Mouse (Mus musculus) kidney, postnatal 0 days (tissue): Measurements from ENCODE around the gene Rassf8. TPM values are rescaled to one million over a fixed set of nuclear protein-coding genes. Genes with fewer than 3 reads are reported as not detected.
A peak's percentile ranks its signal among the peaks of the same experiment; 100 is the strongest.

Experiments used
- ATAC-seq: fragments of 200-750 bp; cut with Nextera tagmentation; replicated peaks from 2 replicates; pipeline ENCODE4 v1.8.0; 2017; ENCODE audit warnings: low read depth, moderate number of reproducible peaks, moderate TSS enrichment, moderate library complexity; ENCODE audit not compliant: low FRiP score
- DNase-seq: peaks from one replicate; pipeline ENCODE4 v3.0.0-alpha.2; 2016; ENCODE audit warnings: low spot score
- H3K27ac ChIP-seq: fragments of 300-500 bp; sonication (generic); 2 replicates; pipeline ENCODE4 v1.5.1; 2014; ENCODE audit warnings: mild to moderate bottlenecking
- H3K27me3 ChIP-seq: fragments of 300-500 bp; sonication (generic); 2 replicates; pipeline ENCODE4 v1.6.1; 2014; ENCODE audit warnings: low read length, mixed read lengths; ENCODE audit not compliant: insufficient read depth
- H3K36me3 ChIP-seq: fragments of 300-500 bp; sonication (generic); 2 replicates; pipeline ENCODE4 v1.6.1; 2014; ENCODE audit warnings: low read length, mixed read lengths; ENCODE audit not compliant: insufficient read depth
- H3K4me1 ChIP-seq: fragments of 300-500 bp; sonication (generic); replicated peaks from 2 replicates; pipeline ENCODE4 v1.6.1; 2014; ENCODE audit warnings: antibody characterized with exemption, low read length, mixed read lengths; ENCODE audit not compliant: insufficient read depth
- H3K4me2 ChIP-seq: fragments of 300-500 bp; sonication (generic); 2 replicates; pipeline ENCODE4 v1.6.1; 2014; ENCODE audit warnings: mild to moderate bottlenecking, low read length, moderate library complexity, mixed read lengths
- H3K4me3 ChIP-seq: fragments of 300-500 bp; sonication (generic); replicated peaks from 2 replicates; pipeline ENCODE4 v1.5.1; 2014; ENCODE audit warnings: low read depth, low read length
- H3K9ac ChIP-seq: fragments of 300-500 bp; sonication (generic); 2 replicates; pipeline ENCODE4 v1.6.1; 2014; ENCODE audit warnings: low read depth, low read length
- H3K9me3 ChIP-seq: fragments of 300-500 bp; sonication (generic); replicated peaks from 2 replicates; pipeline ENCODE4 v1.6.1; 2016; ENCODE audit warnings: low read length, inconsistent platforms, mixed read lengths
- CTCF ChIP-seq: IDR thresholded peaks from 2 replicates; pipeline ENCODE4 v1.5.1; 2016; ENCODE audit warnings: antibody characterized with exemption, low read depth, mild to moderate bottlenecking, moderate library complexity
- WGBS: fragments of 180-500 bp; shearing (Covaris S2); extraction: QIAGEN DNeasy Blood & Tissue Kit; methylation state at CpG from one replicate; pipeline ENCODE4 v1.1.7; 2014; 5-methylcytosine and 5-hydroxymethylcytosine counted together
- polyA plus RNA-seq: library from polyadenylated mRNA; unstranded; fragments of >200 nt; fragmentation: Nextera tagmentation; extraction: Ambion mirVana; gene quantifications from 2 replicates; pipeline ENCODE4 v1.2.1, GENCODE M21; 2015

Rassf8 gene
- polyA plus RNA-seq, result 10.3 and 11.0 TPM in 2 replicates

DNA sequence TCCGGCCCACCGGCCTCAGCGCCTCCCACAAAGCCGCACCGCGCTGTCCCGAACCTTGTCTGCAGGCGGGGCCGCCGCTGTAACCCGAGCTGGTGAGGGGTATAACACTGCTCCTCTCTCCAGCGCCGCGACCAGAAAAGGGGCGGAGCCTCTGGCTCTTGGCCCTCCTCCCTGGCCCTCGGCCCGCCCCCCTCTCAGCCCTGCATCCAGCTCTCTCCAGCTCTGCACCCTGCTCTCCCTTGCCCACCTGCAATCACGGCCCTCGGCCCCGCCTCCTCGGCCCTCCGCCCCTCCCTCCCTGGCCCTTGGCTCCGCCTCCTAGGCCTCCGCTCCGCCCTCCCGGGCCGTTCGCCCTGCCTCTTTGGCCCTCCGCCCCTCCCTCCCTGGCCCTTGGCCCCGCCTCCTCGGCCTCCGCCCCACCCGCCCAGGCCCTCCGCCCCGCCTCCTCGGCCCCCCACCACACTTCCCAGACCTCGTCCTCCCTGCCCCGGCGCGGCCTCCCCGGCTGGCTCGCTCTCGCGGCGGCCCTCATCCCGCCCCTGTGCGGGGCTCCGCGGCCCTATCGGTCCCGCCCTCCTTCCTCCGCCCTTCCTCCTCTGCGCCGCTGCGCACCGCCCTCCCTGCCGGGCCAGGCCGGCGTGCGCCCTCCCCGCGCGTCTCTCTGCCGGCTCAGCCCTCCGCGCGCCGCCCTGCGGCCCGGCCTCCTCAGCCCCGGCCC is at the start of gene Rassf8:
TSS of gene Rassf8 (plus strand) at position 617 of the 718 bp plus-strand sequence.
- TF ChIP-seq CTCF, result no peak

DNA sequence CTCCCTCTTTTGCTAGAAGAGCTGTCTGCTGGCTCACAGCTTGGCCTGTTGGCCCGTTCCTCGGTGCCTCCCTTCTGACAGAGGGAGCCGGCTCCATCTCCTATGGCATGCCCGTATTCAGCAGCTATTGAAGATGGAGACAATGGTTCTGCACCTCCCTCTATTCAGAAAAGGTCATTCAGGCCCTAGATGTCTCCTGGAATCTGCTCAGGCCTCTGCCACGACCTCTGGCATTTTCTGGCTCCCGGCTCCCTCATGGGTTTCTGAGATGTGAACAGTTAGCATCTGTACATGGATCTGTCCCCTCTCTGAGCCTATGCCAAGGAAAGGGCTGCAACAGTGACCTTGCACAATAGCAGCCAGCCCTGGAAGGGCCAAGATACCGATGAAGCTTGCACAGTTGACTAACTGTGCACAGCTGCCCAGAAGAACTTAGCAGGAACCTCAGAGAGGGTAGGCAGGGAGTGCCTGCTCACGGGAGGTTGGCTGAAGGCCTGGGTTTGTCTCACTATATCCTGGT is 45.5 kb upstream of the Rassf8 start:
- Histone ChIP-seq H3K4me1 (no peaks in the 10 kb centered on the region), H3K9ac (no peak overlapping the region), H3K36me3 (no peaks in the 10 kb centered on the region), H3K4me3 (no peak overlapping the region), H3K27ac (no peak overlapping the region), H3K9me3 (no peaks in the 10 kb centered on the region), H3K27me3 (no peaks in the 10 kb centered on the region), H3K4me2 (no peak overlapping the region)
- TF ChIP-seq CTCF, result no peak
- DNase-seq, result no peak
- WGBS, result 62% methylated on average over 8 of the region's 8 CpGs
- no peak for ATAC-seq

More for the DNA sequence above, at the start of gene Rassf8:
- ATAC-seq (peak; percentile 95), DNase-seq (peak; percentile 96)
- Histone ChIP-seq H3K4me3 (peak within 1 kb of the TSS; percentile 81), H3K27me3 (no peaks in the 10 kb centered on the region), H3K4me2 (peak within 1 kb of the TSS; percentile 57), H3K9me3 (no peaks in the 10 kb centered on the region), H3K4me1 (peaks cover 3% of the 10 kb centered on the region; the same call in 1 of the 2 replicates), H3K27ac (peak within 1 kb of the TSS; percentile 98), H3K9ac (peak within 1 kb of the TSS; percentile 96), H3K36me3 (no peaks in the 10 kb centered on the region)
- 1% methylated on average over 66 of the region's 71 CpGs for WGBS

- no peak for DNase-seq
- H3K9me3 ChIP-seq, result no peaks in the 10 kb centered on the region
- TF ChIP-seq CTCF, result no peak
- no peaks in the 10 kb centered on the region for H3K27me3 ChIP-seq
- H3K36me3 ChIP-seq, result no peaks in the 10 kb centered on the region
- H3K9ac ChIP-seq, result no peak overlapping the region
- 82% methylated on average over 6 of the region's 6 CpGs for WGBS
- no peak for ATAC-seq
- H3K4me3 ChIP-seq, result no peak overlapping the region
- H3K4me1 ChIP-seq, result no peaks in the 10 kb centered on the region
- H3K4me2 ChIP-seq, result no peak overlapping the region
- H3K27ac ChIP-seq, result no peak overlapping the region
Observed at GRCm38 (mm10) chr6:145703667-145704066, 42.9 kb upstream of the Rassf8 start.

DNA sequence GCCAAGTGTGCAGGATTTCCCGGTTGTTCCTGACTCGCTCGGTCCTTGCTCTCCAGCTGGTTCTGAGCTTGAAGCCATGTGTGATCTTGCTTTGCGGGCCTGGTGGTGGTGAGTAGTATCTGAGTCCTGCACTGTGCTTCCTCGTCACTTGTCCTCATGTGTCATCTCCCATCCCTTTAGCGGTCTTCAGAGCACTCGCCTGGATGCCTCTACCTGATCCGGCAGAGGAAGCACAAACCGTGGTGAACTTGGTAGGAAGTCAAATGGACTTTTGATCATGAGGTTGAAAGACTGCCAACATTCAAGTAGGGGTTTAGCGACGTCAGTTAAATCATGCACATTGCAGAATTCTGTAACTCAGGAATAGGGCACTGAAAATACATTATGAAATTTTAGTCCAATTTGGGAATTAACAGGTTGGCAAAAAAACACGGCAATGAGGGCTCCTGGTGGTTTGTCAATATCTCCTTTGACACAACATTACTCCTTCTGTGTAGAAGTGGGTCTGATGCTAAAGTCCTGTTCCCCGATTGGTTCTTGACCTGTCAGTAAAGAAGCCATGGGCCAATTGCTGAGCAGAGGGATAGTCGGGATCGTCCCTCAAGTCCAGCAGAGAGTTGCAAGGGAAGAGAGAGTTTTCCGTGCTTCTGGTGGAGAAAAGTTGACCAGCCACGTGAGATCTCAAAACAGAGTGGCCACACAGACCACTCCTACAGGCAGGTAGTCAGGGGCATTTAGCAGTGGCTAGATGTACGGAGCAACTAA is 36.4 kb upstream of the Rassf8 start:
- H3K9me3 ChIP-seq, result no peaks in the 10 kb centered on the region
- no peak for DNase-seq
- no peaks in the 10 kb centered on the region for H3K36me3 ChIP-seq
- no peaks in the 10 kb centered on the region for H3K4me1 ChIP-seq
- H3K4me3 ChIP-seq, result no peak overlapping the region
- TF ChIP-seq CTCF, result no peak
- no peaks in the 10 kb centered on the region for H3K27me3 ChIP-seq
- H3K4me2 ChIP-seq, result no peak overlapping the region
- 84% methylated on average over 18 of the region's 18 CpGs for WGBS
- ATAC-seq, result no peak
- no peak overlapping the region for H3K9ac ChIP-seq
- H3K27ac ChIP-seq, result no peak overlapping the region

DNA sequence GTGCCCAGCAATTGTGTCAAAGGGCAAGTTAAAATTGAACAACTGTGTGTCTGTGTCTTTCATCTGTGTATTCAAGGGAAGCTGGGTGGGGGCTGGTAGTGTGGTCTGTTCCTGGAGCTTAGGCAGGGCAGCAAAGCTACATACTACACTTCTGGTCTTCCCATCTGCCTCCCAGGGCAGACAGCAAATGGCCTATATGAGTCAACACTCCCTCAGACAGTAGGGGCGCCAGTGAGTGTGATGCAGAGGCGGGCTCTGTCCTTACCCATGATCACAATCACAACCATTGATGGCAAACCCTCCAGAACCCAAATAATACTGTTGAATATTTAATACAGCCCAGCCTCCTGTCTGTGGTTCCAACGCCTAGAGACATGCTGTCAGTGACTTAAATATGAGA is 35.8 kb upstream of the Rassf8 start:
- Histone ChIP-seq H3K27me3 (no peaks in the 10 kb centered on the region), H3K9me3 (no peaks in the 10 kb centered on the region), H3K4me3 (no peak overlapping the region), H3K27ac (no peak overlapping the region), H3K4me1 (no peaks in the 10 kb centered on the region), H3K4me2 (no peak overlapping the region), H3K36me3 (no peaks in the 10 kb centered on the region), H3K9ac (no peak overlapping the region)
- no peak for DNase-seq
- peak; percentile 6; the same call in 1 of the 2 replicates for TF ChIP-seq CTCF
- ATAC-seq, result no peak
- WGBS, result 91% methylated on average over 3 of the region's 3 CpGs

DNA sequence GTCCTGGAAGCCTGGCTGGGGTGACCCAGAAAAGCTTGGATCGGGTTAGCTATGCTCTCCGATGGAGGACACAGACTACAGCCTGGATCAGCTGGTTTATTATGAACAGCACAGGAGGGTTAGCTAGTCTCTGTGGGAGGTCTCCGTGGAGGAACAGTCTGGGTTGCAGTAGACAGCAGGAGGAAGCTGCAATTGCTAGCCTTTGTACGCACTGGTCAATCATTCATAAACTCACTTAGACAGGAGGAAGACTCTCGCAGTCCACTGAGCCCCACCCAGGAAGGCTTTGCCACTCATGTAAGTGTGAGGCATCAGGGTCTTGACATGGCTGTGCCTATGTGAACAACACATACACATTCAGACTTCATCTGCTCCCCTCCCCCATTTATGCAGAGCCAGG is 35.2 kb upstream of the Rassf8 start:
- DNase-seq (peak; percentile 29), ATAC-seq (peak; percentile 64)
- Histone ChIP-seq H3K4me1 (no peaks in the 10 kb centered on the region), H3K9me3 (no peaks in the 10 kb centered on the region), H3K4me3 (no peak overlapping the region), H3K27ac (no peak overlapping the region), H3K27me3 (no peaks in the 10 kb centered on the region), H3K36me3 (no peaks in the 10 kb centered on the region), H3K4me2 (no peak overlapping the region), H3K9ac (no peak overlapping the region)
- no peak for TF ChIP-seq CTCF
- WGBS, result 57% methylated on average over 5 of the region's 5 CpGs
